Mouse (Mus musculus) limb, embryonic 10.5 days (tissue): ENCODE measurements at regions not wholly inside any gene's neighbourhood (a gene's known extent, or its start where the extent isn't known, plus 50 kb on each side); places are given as distances from the start of the nearest gene placed in this dataset.
A peak's percentile ranks its signal among the peaks of the same experiment; 100 is the strongest.
"Not testable (repeated sequence)": the region's sequence is repeated elsewhere in the genome, so short reads cannot be mapped to it uniquely, and the experiment has no call there.

Experiments
- DNase-seq: peaks from one replicate; pipeline ENCODE4 v3.0.0-alpha.2; 2017; ENCODE audit warnings: low spot score
- H3K27ac ChIP-seq: fragments of 300-500 bp; sonication (generic); 2 replicates; pipeline ENCODE4 v1.5.1; 2016; ENCODE audit warnings: mild to moderate bottlenecking
- H3K27me3 ChIP-seq: fragments of 300-500 bp; sonication (generic); 2 replicates; pipeline ENCODE4 v1.6.1; 2016; ENCODE audit warnings: low read depth, mild to moderate bottlenecking; ENCODE audit not compliant: poor library complexity, severe bottlenecking
- H3K36me3 ChIP-seq: fragments of 300-500 bp; sonication (generic); 2 replicates; pipeline ENCODE4 v1.6.1; 2016; ENCODE audit warnings: mild to moderate bottlenecking, moderate library complexity
- H3K4me1 ChIP-seq: fragments of 300-500 bp; sonication (generic); 2 replicates; pipeline ENCODE4 v1.6.1; 2016
- H3K4me3 ChIP-seq: fragments of 300-500 bp; sonication (generic); 2 replicates; pipeline ENCODE4 v1.5.1; 2016; ENCODE audit warnings: mild to moderate bottlenecking, moderate library complexity
- H3K9me3 ChIP-seq: fragments of 300-500 bp; sonication (generic); replicated peaks from 2 replicates; pipeline ENCODE4 v1.6.1; 2016; ENCODE audit warnings: mild to moderate bottlenecking
- WGBS: fragments of 180-500 bp; shearing (Covaris S2); methylation state at CpG from one replicate; pipeline ENCODE4 v1.1.7; 2016; 5-methylcytosine and 5-hydroxymethylcytosine counted together

- H3K4me1 ChIP-seq, result peaks cover 11% of the 10 kb centered on the region
- no peaks in the 10 kb centered on the region for H3K36me3 ChIP-seq
- H3K27me3 ChIP-seq, result peaks cover 10% of the 10 kb centered on the region; the same call in 1 of the 2 replicates
- H3K4me3 ChIP-seq, result no peak overlapping the region
- H3K27ac ChIP-seq, result no peak overlapping the region
- no peaks in the 10 kb centered on the region; the same call in 1 of the 2 replicates for H3K9me3 ChIP-seq
- DNase-seq, result no peak
- 90% methylated on average over 6 of the region's 6 CpGs for WGBS
Measured at GRCm38 (mm10) chr5:134046086-134046485, 53.4 kb upstream of the Castor2 start.

- H3K36me3 ChIP-seq, H3K27me3 ChIP-seq, H3K9me3 ChIP-seq, H3K4me1 ChIP-seq, H3K4me3 ChIP-seq, DNase-seq, H3K27ac ChIP-seq: not testable (repeated sequence)
- 79% methylated on average over 1 of the region's 2 CpGs for WGBS
Measured at GRCm38 (mm10) chr5:134042938-134043337, 56.6 kb upstream of the Castor2 start.

- no peak for DNase-seq
- Histone ChIP-seq H3K27me3 (no peaks in the 10 kb centered on the region), H3K4me3 (no peak overlapping the region), H3K4me1 (peaks cover 7% of the 10 kb centered on the region; the same call in 1 of the 2 replicates), H3K27ac (peak overlapping the region; percentile 32), H3K9me3 (no peaks in the 10 kb centered on the region), H3K36me3 (no peaks in the 10 kb centered on the region)
- WGBS, result 58% methylated on average over 11 of the region's 11 CpGs
Measured at GRCm38 (mm10) chr5:134027316-134027966, 72.1 kb upstream of the Castor2 start.

GRCm38 (mm10) chr5:134019651-134020432, 79.7 kb upstream of the Castor2 start:
- H3K27ac ChIP-seq, result no peak overlapping the region; the same call in 1 of the 2 replicates
- H3K36me3 ChIP-seq, result no peaks in the 10 kb centered on the region
- H3K4me1 ChIP-seq, result peaks cover 14% of the 10 kb centered on the region
- H3K4me3 ChIP-seq, result no peak overlapping the region
- no peaks in the 10 kb centered on the region for H3K27me3 ChIP-seq
- H3K9me3 ChIP-seq, result no peaks in the 10 kb centered on the region
- no peak for DNase-seq
- WGBS, result 82% methylated on average over 13 of the region's 13 CpGs

GRCm38 (mm10) chr5:134014257-134015163, 85.0 kb upstream of the Castor2 start:
- Histone ChIP-seq H3K4me1 (peaks cover 41% of the 10 kb centered on the region), H3K4me3 (peak overlapping the region; percentile 23; the same call in 1 of the 2 replicates), H3K27me3 (no peaks in the 10 kb centered on the region), H3K36me3 (no peaks in the 10 kb centered on the region), H3K27ac (peak overlapping the region; percentile 81), H3K9me3 (no peaks in the 10 kb centered on the region)
- DNase-seq, result peak; percentile 88
- WGBS, result 21% methylated on average over 13 of the region's 13 CpGs

- no peak for DNase-seq
- H3K36me3 ChIP-seq, result no peaks in the 10 kb centered on the region
- H3K4me3 ChIP-seq, result no peak overlapping the region
- peaks cover 46% of the 10 kb centered on the region for H3K4me1 ChIP-seq
- H3K9me3 ChIP-seq, result no peaks in the 10 kb centered on the region
- H3K27ac ChIP-seq, result peak overlapping the region; percentile 81
- peaks cover 12% of the 10 kb centered on the region; the same call in 1 of the 2 replicates for H3K27me3 ChIP-seq
- 82% methylated on average over 8 of the region's 8 CpGs for WGBS
Measured at GRCm38 (mm10) chr5:134013206-134013605, 86.3 kb upstream of the Castor2 start.

GRCm38 (mm10) chr5:134009843-134010242, 89.7 kb upstream of the Castor2 start:
- WGBS, result 69% methylated on average over 14 of the region's 14 CpGs
- Histone ChIP-seq H3K27me3 (peaks cover 12% of the 10 kb centered on the region; the same call in 1 of the 2 replicates), H3K4me3 (no peak overlapping the region), H3K27ac (peak overlapping the region; percentile 22; the same call in 1 of the 2 replicates), H3K9me3 (no peaks in the 10 kb centered on the region), H3K4me1 (peaks cover 56% of the 10 kb centered on the region), H3K36me3 (no peaks in the 10 kb centered on the region)
- DNase-seq, result peak; percentile 48

- Histone ChIP-seq H3K4me1 (peaks cover 36% of the 10 kb centered on the region), H3K27me3 (peaks cover 12% of the 10 kb centered on the region; the same call in 1 of the 2 replicates)
- DNase-seq, result no peak
Measured at GRCm38 (mm10) chr5:134007127-134007771, 92.3 kb upstream of the Castor2 start.

GRCm38 (mm10) chr5:134006470-134007126, 92.9 kb upstream of the Castor2 start:
- Histone ChIP-seq H3K9me3 (no peaks in the 10 kb centered on the region), H3K4me1 (peaks cover 36% of the 10 kb centered on the region), H3K27ac (peak overlapping the region; percentile 83), H3K36me3 (no peaks in the 10 kb centered on the region), H3K27me3 (peaks cover 12% of the 10 kb centered on the region; the same call in 1 of the 2 replicates), H3K4me3 (peak overlapping the region; percentile 24; the same call in 1 of the 2 replicates)
- WGBS, result 1% methylated on average over 14 of the region's 14 CpGs
- peak; percentile 91 for DNase-seq

More at GRCm38 (mm10) chr5:134007127-134007771, 92.3 kb upstream of the Castor2 start:
- 26% methylated on average over 3 of the region's 3 CpGs for WGBS
- H3K27ac ChIP-seq, result peak overlapping the region; percentile 83
- H3K9me3 ChIP-seq, result no peaks in the 10 kb centered on the region
- no peak overlapping the region for H3K4me3 ChIP-seq
- H3K36me3 ChIP-seq, result no peaks in the 10 kb centered on the region

GRCm38 (mm10) chr5:134006001-134006400, 93.5 kb upstream of the Castor2 start:
- Histone ChIP-seq H3K27ac (peak overlapping the region; percentile 83), H3K27me3 (peaks cover 12% of the 10 kb centered on the region; the same call in 1 of the 2 replicates), H3K36me3 (no peaks in the 10 kb centered on the region), H3K4me1 (peaks cover 36% of the 10 kb centered on the region), H3K9me3 (no peaks in the 10 kb centered on the region), H3K4me3 (no peak overlapping the region)
- no peak for DNase-seq
- WGBS, result 45% methylated on average over 3 of the region's 3 CpGs

GRCm38 (mm10) chr5:134000100-134000499, 99.4 kb upstream of the Castor2 start:
- Histone ChIP-seq H3K4me1 (peaks cover 21% of the 10 kb centered on the region), H3K36me3 (no peaks in the 10 kb centered on the region), H3K9me3 (no peaks in the 10 kb centered on the region), H3K27ac (peak overlapping the region; percentile 83), H3K27me3 (no peaks in the 10 kb centered on the region), H3K4me3 (no peak overlapping the region)
- WGBS, result 5% methylated on average over 3 of the region's 3 CpGs
- peak; percentile 43 for DNase-seq
